Mouse (Mus musculus): ENCODE results near the gene Mbnl1. TPM values are rescaled to one million over a fixed set of nuclear protein-coding genes. Genes with fewer than 3 reads are reported as not detected.
A peak's percentile ranks its signal among the peaks of the same experiment; 100 is the strongest.

The Mbnl1 gene
- total RNA-seq, 2 experiments from 2014 or later, result 195 to 217 TPM

DNA sequence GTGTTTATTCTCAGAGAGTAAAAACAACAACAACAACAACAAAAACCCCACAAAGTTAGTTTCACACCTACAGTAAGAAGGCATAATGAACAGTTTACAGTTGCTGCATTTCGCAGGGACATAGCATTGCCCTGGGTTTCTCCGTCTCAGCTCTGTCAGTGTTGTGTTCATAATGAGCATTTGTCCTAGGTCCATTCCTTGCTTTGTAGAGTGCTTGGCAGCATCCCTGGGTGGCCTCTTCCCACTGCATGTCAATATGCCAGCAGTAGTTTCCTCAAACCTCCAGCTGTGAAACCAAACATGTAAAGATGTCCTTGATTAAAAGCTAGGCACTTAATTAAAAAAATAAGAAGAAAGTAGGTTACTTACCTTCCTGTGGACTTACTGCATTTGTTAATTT is 91.6 kb downstream of the Mbnl1 start:
- no peak for DNase-seq

GRCm38 (mm10) chr3:60565204-60565603 is 92.6 kb downstream of the Mbnl1 start:
- no peak for DNase-seq
- intact Hi-C loops (cut with DNase I), result no loop called here

More for the DNA sequence above, 91.6 kb downstream of the Mbnl1 start:
- intact Hi-C loops (cut with DNase I), result no loop called here

DNA sequence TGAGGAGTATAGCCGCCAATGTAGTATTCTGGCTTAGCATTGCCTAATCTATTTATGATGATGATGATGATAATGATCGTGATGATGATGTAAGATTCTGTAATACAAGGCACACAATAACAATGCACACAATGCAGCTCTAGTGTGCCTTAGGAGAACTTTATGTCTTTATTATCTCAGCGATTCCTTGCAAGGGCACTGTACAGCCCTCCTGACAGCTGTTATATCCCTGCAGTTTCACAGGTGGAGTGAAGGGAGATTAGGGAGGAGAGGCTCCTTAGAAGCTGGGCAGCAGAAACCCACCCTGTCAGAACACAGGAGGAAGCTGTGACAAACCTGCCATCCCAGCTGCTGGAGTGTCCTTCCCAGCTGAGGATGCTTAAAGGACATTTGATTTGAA is 93.3 kb downstream of the Mbnl1 start:
- intact Hi-C loops (cut with DNase I), result no loop called here
- DNase-seq, result no peak

DNA sequence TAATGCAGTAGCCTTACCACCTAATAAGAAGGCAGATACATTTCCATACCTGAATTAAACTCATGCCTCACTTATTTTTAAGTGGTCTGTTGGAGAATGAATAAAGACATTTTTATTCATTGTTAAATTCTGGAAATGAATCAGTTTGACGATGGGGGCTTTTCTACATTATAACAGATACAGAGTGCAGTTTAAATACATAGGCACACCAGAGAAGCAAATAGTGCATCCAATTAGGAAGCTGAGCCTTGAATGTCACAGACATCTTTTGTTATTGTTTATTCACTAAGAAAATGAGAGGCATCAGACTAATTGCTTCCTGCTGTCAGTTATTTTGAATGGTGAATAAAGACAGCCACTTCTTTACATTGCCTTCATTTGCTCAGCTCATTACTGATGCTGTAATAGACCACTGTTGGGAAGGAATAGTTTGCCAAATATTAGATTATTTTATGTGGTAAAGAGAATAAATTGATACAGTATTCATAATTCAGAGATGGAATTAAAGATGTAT is 95.6 kb downstream of the Mbnl1 start:
- intact Hi-C loops (cut with DNase I), result no loop called here
- no peak for DNase-seq

GRCm38 (mm10) chr3:60568801-60569568 is 96.4 kb downstream of the Mbnl1 start:
- intact Hi-C loops (cut with DNase I), result no loop called here
- no peak for DNase-seq

- DNase-seq, result no peak
- intact Hi-C loops (cut with DNase I), result loop anchor here (10.0 kb wide), 1 partner anchor 795 kb away; the partner anchor contains the start of genes B430305J03Rik and Rap2b
These were observed 97.2 kb downstream of the Mbnl1 start for GRCm38 (mm10) chr3:60569781-60570180.

DNA sequence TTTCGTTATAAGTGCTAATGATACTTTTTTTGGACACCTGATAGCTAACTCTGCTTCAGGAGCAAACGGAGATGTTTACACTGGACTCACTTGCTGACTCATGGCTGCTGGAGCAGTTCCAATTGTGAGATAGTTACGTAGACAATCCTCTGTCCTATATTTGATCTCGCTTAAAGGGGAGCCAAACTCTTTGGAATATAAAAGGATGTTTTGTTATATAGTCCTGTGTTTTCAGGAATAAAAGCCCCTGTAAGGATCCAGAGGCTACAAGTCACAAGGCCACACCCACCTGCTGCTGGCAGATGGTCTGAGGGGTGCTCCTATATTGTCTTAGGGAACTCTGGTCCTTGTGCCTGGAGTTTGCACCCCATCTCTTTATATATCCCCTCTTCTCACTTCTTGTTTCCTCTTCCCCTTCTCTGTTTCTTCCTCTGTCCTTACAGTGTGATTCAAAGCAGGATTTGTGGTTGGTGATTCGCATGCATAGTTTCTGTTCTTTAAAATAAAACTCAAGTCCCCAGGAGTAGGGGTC is 97.9 kb downstream of the Mbnl1 start:
- peak; percentile 70 to 73 for DNase-seq
- intact Hi-C loops (cut with DNase I), result loop anchor here (10.0 kb wide), 1 partner anchor 794 kb away; the partner anchor contains the start of genes B430305J03Rik and Rap2b

DNA sequence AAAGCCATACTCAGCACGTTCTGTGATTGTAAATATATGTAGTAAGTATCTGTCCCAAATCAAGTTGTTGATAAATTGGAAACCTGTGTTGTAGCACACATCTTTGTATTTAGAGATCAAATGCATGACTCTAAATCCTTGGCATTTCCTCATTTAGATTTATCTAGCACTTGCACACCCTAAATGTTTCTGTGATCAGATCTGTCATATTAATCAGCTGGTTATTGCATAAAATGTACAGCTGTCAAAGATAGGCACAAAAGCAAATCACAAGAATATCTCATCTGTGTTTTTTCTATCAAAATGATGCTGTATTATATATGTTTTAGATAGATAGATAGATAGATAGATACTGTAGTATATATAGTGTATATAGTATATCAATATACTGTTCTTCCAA is 98.9 kb downstream of the Mbnl1 start:
- intact Hi-C loops (cut with DNase I), result loop anchor here (10.0 kb wide), 1 partner anchor 793 kb away; the partner anchor contains the start of genes B430305J03Rik and Rap2b

DNA sequence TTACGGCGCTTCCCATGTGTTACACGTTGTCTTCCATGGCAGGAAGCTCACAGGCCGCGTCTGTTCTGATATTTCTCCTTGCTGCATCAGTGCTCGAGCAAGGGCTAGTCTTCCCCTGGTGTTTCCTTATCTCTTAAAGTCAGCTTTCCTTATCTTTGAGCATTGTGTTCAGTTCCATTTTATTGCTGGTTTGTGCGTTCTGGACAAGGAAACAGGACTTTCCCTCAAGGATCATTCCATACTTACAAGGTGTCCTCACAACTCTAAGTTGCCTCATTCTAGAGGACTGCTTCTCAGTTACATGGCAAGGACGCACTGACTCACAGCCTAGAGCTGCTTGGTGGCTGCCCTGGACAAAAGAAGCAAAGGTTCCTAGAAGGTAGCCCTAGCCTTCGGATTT is 101.6 kb downstream of the Mbnl1 start:
- intact Hi-C loops (cut with DNase I), result loop anchor here (10.0 kb wide), 1 partner anchor 791 kb away; the partner anchor contains the start of genes B430305J03Rik and Rap2b

More for the DNA sequence above, 98.9 kb downstream of the Mbnl1 start:
- DNase-seq, result no peak

GRCm38 (mm10) chr3:60574849-60575524 is 102.4 kb downstream of the Mbnl1 start:
- DNase-seq, result no peak
- intact Hi-C loops (cut with DNase I), result loop anchor here (10.0 kb wide), 1 partner anchor 790 kb away; the partner anchor contains the start of genes B430305J03Rik and Rap2b

More for the DNA sequence above, 101.6 kb downstream of the Mbnl1 start:
- no peak for DNase-seq

DNA sequence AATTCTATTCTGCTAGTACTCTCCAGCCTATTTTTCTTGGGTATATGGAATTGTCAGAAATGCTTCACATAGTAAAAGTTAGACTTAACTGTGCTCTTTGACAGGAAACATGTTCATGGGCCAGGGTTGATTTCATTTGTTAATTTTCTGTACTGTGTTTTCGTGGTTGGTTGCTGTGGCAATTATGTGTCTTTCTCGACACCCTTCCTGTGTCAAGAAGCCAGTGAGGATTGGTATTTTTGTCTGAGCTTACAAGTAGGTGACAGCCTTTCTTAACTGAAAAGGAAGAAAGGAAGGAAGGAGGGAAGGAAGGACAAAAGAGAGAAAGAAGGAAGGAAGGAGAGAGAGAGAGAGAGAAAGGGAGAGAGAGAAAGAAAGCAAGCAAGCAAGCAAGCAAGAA is 103.3 kb downstream of the Mbnl1 start:
- intact Hi-C loops (cut with DNase I), result loop anchor here (10.0 kb wide), 1 partner anchor 789 kb away; the partner anchor contains the start of genes B430305J03Rik and Rap2b

GRCm38 (mm10) chr3:60576366-60577046 is 103.9 kb downstream of the Mbnl1 start:
- intact Hi-C loops (cut with DNase I), result loop anchor here (10.0 kb wide), 1 partner anchor 788 kb away; the partner anchor contains the start of genes B430305J03Rik and Rap2b
- no peak for DNase-seq

More for the DNA sequence above, 103.3 kb downstream of the Mbnl1 start:
- DNase-seq, result no peak

DNA sequence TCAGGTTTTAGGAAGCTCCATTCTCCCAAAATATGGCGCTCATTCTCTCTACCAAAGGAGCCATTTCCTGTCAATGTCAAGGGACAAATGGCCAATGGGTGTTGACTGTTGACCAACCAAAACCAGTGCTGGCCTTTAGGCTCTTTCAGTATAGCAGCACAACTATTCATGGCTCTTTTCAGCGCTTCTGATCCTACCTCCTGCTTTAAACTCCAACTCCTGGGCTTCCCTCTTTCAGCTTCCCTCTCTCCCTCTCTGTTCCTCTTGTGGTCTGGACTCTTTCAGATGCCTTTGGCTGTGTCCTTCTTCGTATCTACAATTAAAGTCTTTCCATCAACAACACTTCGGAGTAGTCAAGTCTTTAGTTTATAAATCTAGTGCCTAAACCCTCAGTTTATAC is 107.2 kb downstream of the Mbnl1 start:
- intact Hi-C loops (cut with DNase I), result loop anchor here (5.0 to 10.0 kb wide), 2 partner anchors 78 to 785 kb away; partner anchors contain the start of genes B430305J03Rik and Rap2b

DNA sequence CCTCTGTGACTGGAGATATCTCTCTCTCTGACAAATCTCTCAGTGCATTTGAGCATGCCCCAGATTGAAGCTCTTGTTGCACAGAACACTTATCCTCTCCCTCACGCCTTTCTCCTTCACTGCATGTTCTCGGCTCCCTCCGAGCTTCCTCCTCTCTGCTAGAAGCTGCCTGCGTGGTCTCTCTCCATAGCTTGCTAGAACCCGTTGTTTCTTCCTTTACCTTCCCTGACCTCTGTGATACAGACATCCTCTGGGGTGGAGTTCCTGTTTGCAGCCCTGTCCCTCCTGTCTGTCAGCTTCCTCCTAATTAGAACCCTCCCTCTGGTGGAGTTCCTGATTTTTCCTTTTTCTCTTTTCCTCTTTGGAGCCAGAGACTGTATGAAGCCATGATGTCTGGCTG is 108.1 kb downstream of the Mbnl1 start:
- intact Hi-C loops (cut with DNase I), result loop anchor here (5.0 kb wide), 1 partner anchor 78 kb away; no protein-coding TSS in a partner anchor
- peak in 1 of 2 experiments; percentile 50 for DNase-seq

More for the DNA sequence above, 107.2 kb downstream of the Mbnl1 start:
- no peak for DNase-seq

- no peak for DNase-seq
- intact Hi-C loops (cut with DNase I), result loop anchor here (5.0 kb wide), 1 partner anchor 80 kb away; no protein-coding TSS in a partner anchor
These were observed 109.5 kb downstream of the Mbnl1 start for GRCm38 (mm10) chr3:60582154-60582553.

- intact Hi-C loops (cut with DNase I), result loop anchor here (5.0 kb wide), 1 partner anchor 80 kb away; no protein-coding TSS in a partner anchor
- no peak for DNase-seq
These were observed 110.0 kb downstream of the Mbnl1 start for GRCm38 (mm10) chr3:60582620-60583019.

GRCm38 (mm10) chr3:60584704-60585103 is 112.1 kb downstream of the Mbnl1 start:
- no peak for DNase-seq
- intact Hi-C loops (cut with DNase I), result loop anchor here (5.0 kb wide), 1 partner anchor 82 kb away; no protein-coding TSS in a partner anchor

GRCm38 (mm10) chr3:60586046-60586445 is 113.4 kb downstream of the Mbnl1 start:
- intact Hi-C loops (cut with DNase I), result no loop called here
- DNase-seq, result no peak

DNA sequence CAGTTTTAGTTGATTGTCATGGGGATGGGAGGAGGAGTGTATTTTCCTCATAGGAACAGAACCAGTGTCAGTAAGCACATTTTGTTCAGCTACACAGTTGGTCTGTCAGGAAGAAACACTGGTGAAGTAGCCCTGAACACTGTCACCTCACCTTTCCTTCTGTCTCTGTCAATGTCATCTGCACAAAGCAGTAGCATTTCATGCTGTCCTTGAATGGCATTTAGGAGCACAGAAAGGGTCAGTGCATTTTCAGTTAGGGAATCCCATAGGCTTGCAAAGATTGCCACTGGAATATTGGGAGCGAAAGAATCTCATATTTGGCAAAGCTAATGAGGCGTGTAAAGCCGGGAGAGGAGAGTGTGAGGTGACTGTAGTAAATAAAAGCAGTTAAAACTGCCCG is 114.5 kb downstream of the Mbnl1 start:
- intact Hi-C loops (cut with DNase I), result no loop called here
- no peak for DNase-seq

- no peak for DNase-seq
- intact Hi-C loops (cut with DNase I), result no loop called here
These were observed 116.7 kb downstream of the Mbnl1 start for GRCm38 (mm10) chr3:60589361-60589760.
